Mouse (Mus musculus): Measurements from ENCODE around the gene Gm14325.
"Not testable (repeated sequence)": the region's sequence is repeated elsewhere in the genome, so short reads cannot be mapped to it uniquely, and the experiment has no call there.

GRCm38 (mm10) chr2:177821952-177822351 lies 18.2 kb downstream of the Gm14325 start:
- TF ChIP-seq CTCF (IDR thresholded peaks at IDR 0.05; ENCODE audit: low read depth, low read length); POLR2A (IDR thresholded peaks at IDR 0.05; ENCODE audit: extremely low read depth, insufficient read depth, low read length): not testable (repeated sequence)
